ENCODE assay signal across 8 mouse cellular contexts in the genomic region with DNA sequence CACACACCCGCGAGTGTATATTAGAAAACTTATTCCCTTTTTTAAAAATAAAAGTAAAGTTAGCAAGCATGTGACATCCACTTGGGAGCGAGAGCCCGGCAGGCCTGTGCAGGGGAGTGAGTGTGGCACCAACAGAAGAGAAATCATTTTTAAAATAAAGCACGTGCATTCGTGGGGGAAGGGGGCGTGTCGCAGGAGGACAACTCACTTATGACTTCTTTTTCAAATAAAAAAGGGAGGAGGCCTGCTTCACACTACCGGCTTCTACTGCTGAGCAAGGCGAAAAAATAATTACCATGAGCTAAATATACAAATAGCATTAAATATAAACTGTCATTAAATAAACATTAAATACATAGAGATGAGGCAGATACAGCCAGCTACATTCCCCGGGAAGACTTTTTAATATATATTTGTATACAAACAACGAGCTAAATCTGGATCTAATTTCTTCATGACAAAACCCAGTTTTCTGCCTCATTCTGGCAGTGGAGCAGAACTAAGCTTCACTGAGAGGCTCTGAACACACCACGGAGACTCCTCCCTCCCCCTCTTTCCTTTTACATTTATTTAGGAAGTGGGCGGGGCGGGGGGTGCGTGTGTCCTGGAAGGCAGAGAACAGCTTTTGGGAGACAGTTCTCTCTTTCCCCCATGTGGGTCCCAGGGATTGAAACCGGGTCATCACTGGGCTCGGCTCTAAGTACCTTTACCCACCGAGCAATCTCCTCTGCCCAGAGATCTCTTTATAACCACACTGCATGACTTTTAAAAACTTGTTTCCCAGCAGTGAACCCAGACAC. TPM values are rescaled to one million over a fixed set of nuclear protein-coding genes. Genes with fewer than 3 reads are reported as not detected.
DNase-seq lines count a peak whose midpoint lies in the region; ATAC-seq and TF ChIP-seq lines count a peak whose summit lies in the region.

No protein-coding gene starts in this region.

- peak overlapping the region; percentile 58 for H3K4me3 ChIP-seq in lung, embryonic 15.5 days
- no peak overlapping the region for H3K4me3 ChIP-seq in lung, adult 2 months (replicated peaks; ENCODE audit: extremely low read depth, low read depth, low read length)
- H3K4me3 ChIP-seq in forebrain, embryonic 14.5 days (ENCODE audit: low read depth, low read length), result no peak overlapping the region
- peak overlapping the region; percentile 29 for H3K4me3 ChIP-seq in limb, embryonic 15.5 days
- H3K4me3 ChIP-seq in small intestine, adult 2 months (ENCODE audit: low read depth, low read length), result peak overlapping the region; percentile 7; the same call in 1 of the 2 replicates

- H3K9me3 ChIP-seq in lung, embryonic 15.5 days, result no peaks in the 10 kb centered on the region
- H3K9me3 ChIP-seq in forebrain, embryonic 14.5 days (replicated peaks; ENCODE audit: control insufficient read depth, low read length), result no peaks in the 10 kb centered on the region
- H3K9me3 ChIP-seq in limb, embryonic 15.5 days, result no peaks in the 10 kb centered on the region

- H3K9ac ChIP-seq in lung, embryonic 15.5 days, result peak overlapping the region; percentile 39
- peak overlapping the region; percentile 38; the same call in 1 of the 2 replicates for H3K9ac ChIP-seq in forebrain, embryonic 14.5 days (ENCODE audit: low read length)
- H3K9ac ChIP-seq in limb, embryonic 15.5 days, result no peak overlapping the region

- TF ChIP-seq POLR2A in lung, adult 2 months (IDR thresholded peaks at IDR 0.05; ENCODE audit: borderline replicate concordance, extremely low read depth, low read depth, low read length), result no peak
- no peak for TF ChIP-seq POLR2A in small intestine, adult 2 months (IDR thresholded peaks at IDR 0.05; ENCODE audit: low read depth, low read length)

- peak overlapping the region; percentile 58 for H3K4me2 ChIP-seq in lung, embryonic 15.5 days
- peak overlapping the region; percentile 57 for H3K4me2 ChIP-seq in forebrain, embryonic 14.5 days (ENCODE audit: low read length)
- peak overlapping the region; percentile 65 for H3K4me2 ChIP-seq in limb, embryonic 15.5 days

- no peaks in the 10 kb centered on the region for H3K27me3 ChIP-seq in lung, embryonic 15.5 days
- no peaks in the 10 kb centered on the region for H3K27me3 ChIP-seq in forebrain, embryonic 14.5 days (replicated peaks; ENCODE audit: control insufficient read depth, insufficient read depth, low read length)
- no peaks in the 10 kb centered on the region for H3K27me3 ChIP-seq in limb, embryonic 15.5 days
- H3K27me3 ChIP-seq in small intestine, adult 2 months (ENCODE audit: control insufficient read depth, insufficient read depth, low read length), result no peaks in the 10 kb centered on the region

- no peak for DNase-seq in lung, adult 2 months
- DNase-seq in forebrain, embryonic 14.5 days (ENCODE audit: low spot score), result no peak
- DNase-seq in thymus, adult 18-20 months, result no peak
- DNase-seq in urinary bladder, adult 18-20 months (ENCODE audit: low spot score in 2 of 2), result no peak
- DNase-seq in spleen, postnatal 14 days (ENCODE audit: low spot score in 2 of 2), result no peak

- no peaks in the 10 kb centered on the region for H3K36me3 ChIP-seq in lung, embryonic 15.5 days
- H3K36me3 ChIP-seq in forebrain, embryonic 14.5 days (ENCODE audit: control insufficient read depth, insufficient read depth, low read length), result no peaks in the 10 kb centered on the region
- H3K36me3 ChIP-seq in limb, embryonic 15.5 days, result no peaks in the 10 kb centered on the region
- no peaks in the 10 kb centered on the region for H3K36me3 ChIP-seq in small intestine, adult 2 months (ENCODE audit: control insufficient read depth, insufficient read depth, low read length)

- peaks cover 83% of the 10 kb centered on the region for H3K4me1 ChIP-seq in lung, embryonic 15.5 days
- H3K4me1 ChIP-seq in lung, adult 2 months (ENCODE audit: control insufficient read depth, insufficient read depth, low read length), result peaks cover 55% of the 10 kb centered on the region
- H3K4me1 ChIP-seq in forebrain, embryonic 14.5 days (ENCODE audit: control insufficient read depth, insufficient read depth, low read length), result peaks cover 68% of the 10 kb centered on the region
- H3K4me1 ChIP-seq in limb, embryonic 15.5 days, result peaks cover 84% of the 10 kb centered on the region
- peaks cover 46% of the 10 kb centered on the region for H3K4me1 ChIP-seq in small intestine, adult 2 months (ENCODE audit: control insufficient read depth, insufficient read depth, insufficient read length, low read length)

- H3K27ac ChIP-seq in lung, embryonic 15.5 days, result peak overlapping the region; percentile 96
- peak overlapping the region; percentile 0; the same call in 1 of the 2 replicates for H3K27ac ChIP-seq in forebrain, embryonic 14.5 days (ENCODE audit: low read depth, low read length)
- peak overlapping the region; percentile 77 for H3K27ac ChIP-seq in limb, embryonic 15.5 days
- H3K27ac ChIP-seq in small intestine, adult 2 months (ENCODE audit: insufficient read depth, low read depth, low read length), result peak overlapping the region; percentile 50

- 11% methylated on average over 19 of the region's 19 CpGs for WGBS in lung, embryonic 15.5 days
- WGBS in lung, adult 2 months, result 14% methylated on average over 19 of the region's 19 CpGs
- WGBS in forebrain, embryonic 14.5 days, result 22% methylated on average over 19 of the region's 19 CpGs
- 22% methylated on average over 19 of the region's 19 CpGs for WGBS in limb, embryonic 15.5 days
- WGBS in small intestine, adult 2 months, result 20% methylated on average over 19 of the region's 19 CpGs

- no peak for TF ChIP-seq CTCF in lung, adult 2 months (IDR thresholded peaks at IDR 0.05; ENCODE audit: insufficient read depth, low read length)
- TF ChIP-seq CTCF in small intestine, adult 2 months (IDR thresholded peaks at IDR 0.05; ENCODE audit: extremely low read depth, insufficient read length, insufficient replicate concordance, low read depth, low read length), result no peak

- ATAC-seq in lung, embryonic 15.5 days (ENCODE audit: borderline replicate concordance, extremely low read depth, low FRiP score, low TSS enrichment), result peak; percentile 40; the same call in 1 of the 2 replicates
- no peak for ATAC-seq in forebrain, embryonic 14.5 days
- no peak for ATAC-seq in limb, embryonic 15.5 days (ENCODE audit: insufficient number of reproducible peaks, low FRiP score, low TSS enrichment, low read depth)

RNA-seq across cellular contexts. Expression of a gene that starts 53.7 kb away (rescaled TPM):
- 133 and 147 TPM in 2 replicates for polyA plus RNA-seq in lung, embryonic 15.5 days (2015; fragmentation: Nextera tagmentation; extraction: Ambion mirVana)
- polyA plus RNA-seq in lung, adult 2 months (2012; rRNA removed), result 80.8 and 81.7 TPM in 2 replicates
- 44.9 and 54.2 TPM in 2 replicates for polyA plus RNA-seq in forebrain, embryonic 14.5 days (2014; fragmentation: Nextera tagmentation; extraction: Ambion mirVana)
- polyA plus RNA-seq in limb, embryonic 15.5 days (2015; fragmentation: Nextera tagmentation; extraction: Ambion mirVana), result 121 and 130 TPM in 2 replicates
- 35.8 and 48.1 TPM in 2 replicates for polyA plus RNA-seq in small intestine, adult 2 months (2012; rRNA removed)

Comparison
In these comparisons a context has a peak if more than half of its experiments do, and no peak if none do; other contexts are left out.
1. H3K4me3 ChIP-seq: peak in lung, embryonic 15.5 days (single experiment), limb, embryonic 15.5 days (single experiment) and small intestine, adult 2 months (single experiment); none in lung, adult 2 months (single experiment) and forebrain, embryonic 14.5 days (single experiment).
2. H3K27ac ChIP-seq: peak in every context shown above with its lines; median percentile 96 in lung, embryonic 15.5 days; 77 in limb, embryonic 15.5 days; 50 in small intestine, adult 2 months; 0 in forebrain, embryonic 14.5 days.
3. Peak in every context shown above with its lines, with median percentiles within 50 percentile points of each other: H3K4me2 ChIP-seq.